Mouse (Mus musculus) gastrocnemius, postnatal 10 days (tissue): ENCODE measurements around the gene Prex1. TPM values are rescaled to one million over a fixed set of nuclear protein-coding genes. Genes with fewer than 3 reads are reported as not detected.

Experiments used
- total RNA-seq, 2 experiments: library from RNA; stranded (reverse); gene quantifications; 2 replicates each; pipeline ENCODE4 v1.2.3; 2021

The Prex1 gene
- total RNA-seq, 2 experiments from 2014 or later, result 12.9 to 20.3 TPM

Other genes with a start within 250 kb of the Prex1 start
- 1 to 10 TPM; 3.4 to 4.1 TPM for gene Trp53rkb, start 78.7 kb upstream of the Prex1 start, total RNA-seq
- gene Arfgef2, start 91.8 kb upstream of the Prex1 start, total RNA-seq, result 10 to 100 TPM; 18.8 to 22.8 TPM
- gene Cse1l, start 192.2 kb upstream of the Prex1 start, total RNA-seq, result 10 to 100 TPM; 52.2 to 52.4 TPM